Mouse (Mus musculus): Measurements from ENCODE around the gene Lrrc27. TPM values are rescaled to one million over a fixed set of nuclear protein-coding genes. Genes with fewer than 3 reads are reported as not detected.

The Lrrc27 gene
- polyA plus RNA-seq (2015; fragmentation: Nextera tagmentation; extraction: Ambion mirVana) = 3.3 and 4.3 TPM in 2 replicates

DNA sequence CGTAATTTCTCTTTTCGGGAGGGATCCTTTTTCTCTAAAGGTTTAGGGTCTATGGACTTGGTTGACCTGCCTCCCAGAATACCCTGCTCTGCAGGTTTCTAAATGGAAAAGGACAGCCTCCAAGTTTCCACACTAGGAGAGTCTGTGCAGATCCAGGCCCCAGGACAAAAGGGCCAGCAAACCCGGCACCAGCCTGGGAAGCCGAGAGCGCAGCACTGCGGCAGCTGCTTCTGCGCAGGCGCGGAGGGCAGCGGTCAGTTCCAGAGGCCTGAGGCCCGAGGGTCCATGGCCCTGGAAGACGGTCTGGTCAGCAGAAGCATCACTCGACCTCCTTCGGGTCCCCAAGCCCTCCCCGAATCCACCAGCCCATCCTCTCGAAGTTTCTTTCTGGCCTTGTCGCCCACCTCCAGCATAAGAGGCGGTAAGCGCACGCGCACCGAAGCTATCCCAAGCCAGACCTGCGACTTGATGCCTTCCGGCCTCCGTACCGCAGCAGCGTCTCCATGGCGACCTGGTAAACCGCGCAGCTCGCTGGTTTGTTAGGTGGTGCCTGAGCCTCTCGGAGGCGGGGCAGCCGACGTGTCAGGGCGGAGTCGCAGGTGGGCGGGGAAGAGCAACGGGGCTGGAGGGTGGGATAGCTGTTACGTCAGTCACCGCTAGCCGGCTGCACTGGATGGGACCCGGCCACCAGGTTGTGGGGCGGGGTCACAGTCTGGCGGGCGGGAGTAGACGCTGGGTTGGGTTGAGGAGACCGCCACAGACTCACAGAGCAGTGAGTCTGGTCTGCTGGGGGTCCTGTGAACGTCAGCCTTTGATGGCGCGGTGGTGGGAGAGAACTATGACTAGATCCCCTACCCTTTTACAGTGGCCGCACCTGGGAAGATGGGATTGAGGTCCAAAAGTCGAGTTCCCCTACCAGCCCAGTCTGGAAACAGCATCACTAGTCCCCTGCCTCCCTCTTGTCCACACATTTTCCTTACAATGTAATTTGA is at the start of gene Lrrc27, which contains the start of gene Stk32c:
Gene Lrrc27 (plus strand): TSS at position 235 of the 992 bp plus-strand sequence.
Gene Stk32c (minus strand): TSS at position 554 of the 992 bp plus-strand sequence.
- peak within 1 kb of the TSS; percentile 81 for H3K9ac ChIP-seq (ENCODE audit: low read length)
- peak within 1 kb of the TSS; percentile 84 for H3K4me2 ChIP-seq (ENCODE audit: low read depth, low read length)
- no peaks in the 10 kb centered on the region for H3K36me3 ChIP-seq (ENCODE audit: control insufficient read depth, insufficient read depth, low read length)
- peaks cover 10% of the 10 kb centered on the region; the same call in 1 of the 2 replicates for H3K4me1 ChIP-seq (replicated peaks; ENCODE audit: control insufficient read depth, insufficient read depth, low read length)
- no peaks in the 10 kb centered on the region for H3K27me3 ChIP-seq (ENCODE audit: control insufficient read depth, insufficient read depth, low read depth, low read length)
- 1% methylated on average over 53 of the region's 53 CpGs for WGBS
- H3K4me3 ChIP-seq (ENCODE audit: low read length) = peak within 1 kb of the TSS; percentile 77
- H3K9me3 ChIP-seq (ENCODE audit: control insufficient read depth, low read length) = no peaks in the 10 kb centered on the region
- ATAC-seq (ENCODE audit: low read depth) = peak; percentile 98
- peak within 1 kb of the TSS; percentile 85 for H3K27ac ChIP-seq (ENCODE audit: low read length)

DNA sequence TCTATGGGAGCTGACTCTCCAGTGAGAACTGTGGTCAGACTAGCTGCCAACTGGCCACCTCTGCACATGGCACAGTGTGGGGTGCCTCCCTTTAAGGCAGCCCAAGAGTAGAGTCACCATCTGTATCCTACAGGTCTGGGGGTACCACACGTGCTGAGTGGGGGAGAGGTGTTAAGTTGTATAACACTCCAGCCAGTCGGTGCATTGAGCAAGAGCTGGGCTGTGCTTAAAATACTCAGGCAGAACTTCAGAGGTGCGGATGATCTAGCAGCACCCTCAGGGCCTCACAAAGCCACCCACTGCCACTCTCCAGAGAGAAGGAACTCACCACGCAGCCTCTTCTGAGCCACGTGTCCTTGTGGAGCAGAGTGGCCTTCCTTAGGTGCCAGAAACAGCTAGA is 48.4 kb upstream of the Lrrc27 start:
- 60% methylated on average over 5 of the region's 5 CpGs for WGBS
- ATAC-seq (ENCODE audit: low read depth) = no peak

GRCm38 (mm10) chr7:139169143-139169542 is 43.6 kb upstream of the Lrrc27 start:
- 60% methylated on average over 4 of the region's 4 CpGs for WGBS
- no peak for ATAC-seq (ENCODE audit: low read depth)

More for the DNA sequence above, 48.4 kb upstream of the Lrrc27 start:
- H3K27ac ChIP-seq (ENCODE audit: low read length) = no peak overlapping the region
- no peak overlapping the region for H3K9ac ChIP-seq (ENCODE audit: low read length)
- no peaks in the 10 kb centered on the region for H3K27me3 ChIP-seq (ENCODE audit: control insufficient read depth, insufficient read depth, low read depth, low read length)
- H3K4me2 ChIP-seq (ENCODE audit: low read depth, low read length) = no peak overlapping the region
- no peaks in the 10 kb centered on the region for H3K36me3 ChIP-seq (ENCODE audit: control insufficient read depth, insufficient read depth, low read length)
- no peaks in the 10 kb centered on the region for H3K9me3 ChIP-seq (ENCODE audit: control insufficient read depth, low read length)
- no peak overlapping the region for H3K4me3 ChIP-seq (ENCODE audit: low read length)
- H3K4me1 ChIP-seq (replicated peaks; ENCODE audit: control insufficient read depth, insufficient read depth, low read length) = no peaks in the 10 kb centered on the region

DNA sequence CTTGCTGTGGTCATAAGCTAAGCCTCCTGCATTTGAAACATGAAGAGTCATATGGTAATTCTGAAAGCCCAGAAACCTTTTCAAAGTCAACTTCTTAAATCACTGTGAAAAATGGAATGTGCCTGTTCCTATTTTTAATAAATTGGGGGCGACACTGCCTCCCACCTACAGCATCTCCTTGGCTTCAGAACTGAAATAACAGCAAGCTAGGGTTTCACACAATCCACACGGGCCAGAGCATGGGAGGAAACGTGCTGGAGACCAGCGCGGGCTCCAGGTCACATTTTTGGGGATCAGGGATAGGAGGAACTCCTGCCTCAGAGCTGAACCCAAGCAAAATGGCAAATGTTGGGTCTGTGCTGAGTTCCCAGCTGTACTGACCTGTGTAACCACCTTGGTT is 33.5 kb upstream of the Lrrc27 start:
- Histone ChIP-seq H3K4me2 (ENCODE audit: low read depth, low read length) (no peak overlapping the region), H3K4me1 (replicated peaks; ENCODE audit: control insufficient read depth, insufficient read depth, low read length) (no peaks in the 10 kb centered on the region), H3K36me3 (ENCODE audit: control insufficient read depth, insufficient read depth, low read length) (no peaks in the 10 kb centered on the region), H3K4me3 (ENCODE audit: low read length) (no peak overlapping the region), H3K27me3 (ENCODE audit: control insufficient read depth, insufficient read depth, low read depth, low read length) (no peaks in the 10 kb centered on the region), H3K9ac (ENCODE audit: low read length) (no peak overlapping the region), H3K27ac (ENCODE audit: low read length) (no peak overlapping the region), H3K9me3 (ENCODE audit: control insufficient read depth, low read length) (no peaks in the 10 kb centered on the region)
- 72% methylated on average over 5 of the region's 5 CpGs for WGBS
- ATAC-seq (ENCODE audit: low read depth) = no peak

More at GRCm38 (mm10) chr7:139169143-139169542, 43.6 kb upstream of the Lrrc27 start:
- no peak overlapping the region for H3K9ac ChIP-seq (ENCODE audit: low read length)
- no peaks in the 10 kb centered on the region for H3K4me1 ChIP-seq (replicated peaks; ENCODE audit: control insufficient read depth, insufficient read depth, low read length)
- no peaks in the 10 kb centered on the region for H3K9me3 ChIP-seq (ENCODE audit: control insufficient read depth, low read length)
- no peaks in the 10 kb centered on the region for H3K27me3 ChIP-seq (ENCODE audit: control insufficient read depth, insufficient read depth, low read depth, low read length)
- no peak overlapping the region for H3K4me3 ChIP-seq (ENCODE audit: low read length)
- H3K4me2 ChIP-seq (ENCODE audit: low read depth, low read length) = no peak overlapping the region
- H3K36me3 ChIP-seq (ENCODE audit: control insufficient read depth, insufficient read depth, low read length) = no peaks in the 10 kb centered on the region
- H3K27ac ChIP-seq (ENCODE audit: low read length) = no peak overlapping the region

- H3K27me3 ChIP-seq (ENCODE audit: control insufficient read depth, insufficient read depth, low read depth, low read length) = no peaks in the 10 kb centered on the region
- H3K27ac ChIP-seq (ENCODE audit: low read length) = no peak overlapping the region
- 78% methylated on average over 3 of the region's 3 CpGs for WGBS
- H3K36me3 ChIP-seq (ENCODE audit: control insufficient read depth, insufficient read depth, low read length) = no peaks in the 10 kb centered on the region
- no peak overlapping the region for H3K9ac ChIP-seq (ENCODE audit: low read length)
- H3K4me3 ChIP-seq (ENCODE audit: low read length) = no peak overlapping the region
- H3K9me3 ChIP-seq (ENCODE audit: control insufficient read depth, low read length) = no peaks in the 10 kb centered on the region
- ATAC-seq (ENCODE audit: low read depth) = no peak
- no peak overlapping the region for H3K4me2 ChIP-seq (ENCODE audit: low read depth, low read length)
- no peaks in the 10 kb centered on the region for H3K4me1 ChIP-seq (replicated peaks; ENCODE audit: control insufficient read depth, insufficient read depth, low read length)
Measured at GRCm38 (mm10) chr7:139180058-139180457, 32.7 kb upstream of the Lrrc27 start.

DNA sequence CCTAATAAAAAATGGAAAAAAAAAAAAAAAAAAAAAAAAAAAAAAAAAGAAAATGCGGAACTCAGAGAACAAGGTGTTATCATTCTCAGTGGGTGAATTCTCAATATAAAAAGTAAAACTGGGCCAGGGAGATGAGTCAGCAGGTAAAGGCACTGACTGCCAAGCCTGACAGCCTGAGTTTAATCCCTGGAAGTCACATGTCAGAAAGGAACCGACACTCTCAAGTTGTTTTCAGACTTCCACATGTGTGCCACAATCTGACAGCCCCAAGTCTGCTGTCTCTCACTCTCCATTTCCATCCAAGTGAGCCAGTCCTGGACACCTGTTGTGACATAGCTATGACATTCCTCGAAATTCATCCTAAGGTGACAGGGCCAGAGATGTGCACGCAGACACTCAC is 28.4 kb upstream of the Lrrc27 start:
- no peak overlapping the region for H3K4me2 ChIP-seq (ENCODE audit: low read depth, low read length)
- peaks cover 23% of the 10 kb centered on the region for H3K27me3 ChIP-seq (ENCODE audit: control insufficient read depth, insufficient read depth, low read depth, low read length)
- no peak overlapping the region for H3K27ac ChIP-seq (ENCODE audit: low read length)
- H3K4me1 ChIP-seq (replicated peaks; ENCODE audit: control insufficient read depth, insufficient read depth, low read length) = peaks cover 4% of the 10 kb centered on the region
- H3K36me3 ChIP-seq (ENCODE audit: control insufficient read depth, insufficient read depth, low read length) = no peaks in the 10 kb centered on the region
- WGBS = 65% methylated on average over 4 of the region's 4 CpGs
- no peaks in the 10 kb centered on the region for H3K9me3 ChIP-seq (ENCODE audit: control insufficient read depth, low read length)
- H3K4me3 ChIP-seq (ENCODE audit: low read length) = no peak overlapping the region
- H3K9ac ChIP-seq (ENCODE audit: low read length) = no peak overlapping the region
- no peak for ATAC-seq (ENCODE audit: low read depth)

- Histone ChIP-seq H3K9me3 (ENCODE audit: control insufficient read depth, low read length) (no peaks in the 10 kb centered on the region), H3K4me2 (ENCODE audit: low read depth, low read length) (no peak overlapping the region), H3K27ac (ENCODE audit: low read length) (no peak overlapping the region), H3K36me3 (ENCODE audit: control insufficient read depth, insufficient read depth, low read length) (no peaks in the 10 kb centered on the region), H3K9ac (ENCODE audit: low read length) (no peak overlapping the region), H3K4me1 (replicated peaks; ENCODE audit: control insufficient read depth, insufficient read depth, low read length) (peaks cover 4% of the 10 kb centered on the region), H3K4me3 (ENCODE audit: low read length) (no peak overlapping the region), H3K27me3 (ENCODE audit: control insufficient read depth, insufficient read depth, low read depth, low read length) (peaks cover 23% of the 10 kb centered on the region)
- WGBS = 74% methylated on average over 7 of the region's 7 CpGs
- no peak for ATAC-seq (ENCODE audit: low read depth)
Measured at GRCm38 (mm10) chr7:139184846-139185245, 27.9 kb upstream of the Lrrc27 start.

- no peak overlapping the region for H3K4me3 ChIP-seq (ENCODE audit: low read length)
- WGBS = 23% methylated on average over 5 of the region's 5 CpGs
Measured at GRCm38 (mm10) chr7:139185971-139186370, 26.8 kb upstream of the Lrrc27 start.

DNA sequence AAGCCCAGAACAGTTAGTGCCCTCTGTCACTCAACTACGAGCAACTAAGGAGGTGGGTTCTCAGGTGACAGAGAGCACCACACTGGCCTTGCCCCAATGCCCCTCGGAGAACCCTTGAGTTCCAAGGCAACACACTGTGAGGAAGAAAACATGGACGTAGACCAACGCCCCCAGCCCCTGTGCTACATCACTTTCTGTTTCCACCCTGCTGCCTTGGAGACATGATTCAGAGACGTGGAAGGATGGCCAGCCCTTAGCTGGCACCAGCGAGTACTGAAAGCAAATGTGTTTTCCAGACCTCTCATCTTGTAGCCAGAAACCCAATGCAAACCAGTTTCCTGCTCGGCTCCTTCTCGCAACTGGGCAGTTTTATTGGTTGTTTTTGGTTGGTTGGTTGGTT is 26.4 kb upstream of the Lrrc27 start:
- no peak for ATAC-seq (ENCODE audit: low read depth)
- no peaks in the 10 kb centered on the region for H3K9me3 ChIP-seq (ENCODE audit: control insufficient read depth, low read length)
- H3K9ac ChIP-seq (ENCODE audit: low read length) = no peak overlapping the region
- H3K4me3 ChIP-seq (ENCODE audit: low read length) = no peak overlapping the region
- H3K27me3 ChIP-seq (ENCODE audit: control insufficient read depth, insufficient read depth, low read depth, low read length) = peaks cover 23% of the 10 kb centered on the region
- peaks cover 4% of the 10 kb centered on the region for H3K4me1 ChIP-seq (replicated peaks; ENCODE audit: control insufficient read depth, insufficient read depth, low read length)
- H3K4me2 ChIP-seq (ENCODE audit: low read depth, low read length) = no peak overlapping the region
- H3K27ac ChIP-seq (ENCODE audit: low read length) = no peak overlapping the region
- no peaks in the 10 kb centered on the region for H3K36me3 ChIP-seq (ENCODE audit: control insufficient read depth, insufficient read depth, low read length)
- 74% methylated on average over 8 of the region's 8 CpGs for WGBS

More at GRCm38 (mm10) chr7:139185971-139186370, 26.8 kb upstream of the Lrrc27 start:
- no peak overlapping the region for H3K9ac ChIP-seq (ENCODE audit: low read length)
- H3K27me3 ChIP-seq (ENCODE audit: control insufficient read depth, insufficient read depth, low read depth, low read length) = peaks cover 23% of the 10 kb centered on the region
- no peak overlapping the region for H3K27ac ChIP-seq (ENCODE audit: low read length)
- no peaks in the 10 kb centered on the region for H3K36me3 ChIP-seq (ENCODE audit: control insufficient read depth, insufficient read depth, low read length)
- H3K4me1 ChIP-seq (replicated peaks; ENCODE audit: control insufficient read depth, insufficient read depth, low read length) = peaks cover 4% of the 10 kb centered on the region
- no peak for ATAC-seq (ENCODE audit: low read depth)
- no peaks in the 10 kb centered on the region for H3K9me3 ChIP-seq (ENCODE audit: control insufficient read depth, low read length)
- H3K4me2 ChIP-seq (ENCODE audit: low read depth, low read length) = no peak overlapping the region
